Mouse (Mus musculus) heart, adult 2 months (tissue): ENCODE measurements around the gene Tent5c. TPM values are rescaled to one million over a fixed set of nuclear protein-coding genes. Genes with fewer than 3 reads are reported as not detected.

Experiments used
- DNase-seq, 2 experiments: peaks; one replicate each; pipeline ENCODE4 v3.0.0; 2021
- H3K27ac ChIP-seq: fragments of 200-600 bp; 2 replicates; pipeline ENCODE4 v1.8.1; 2022
- H3K27me3 ChIP-seq: fragments of 200-500 bp; 2 replicates; pipeline ENCODE4 v1.6.1; 2012; ENCODE audit warnings: mild to moderate bottlenecking, low read length, inconsistent platforms, mixed read lengths; ENCODE audit not compliant: control insufficient read depth, insufficient read depth
- H3K36me3 ChIP-seq: fragments of 200-500 bp; 2 replicates; pipeline ENCODE4 v1.6.1; 2012; ENCODE audit warnings: low read length, inconsistent platforms; ENCODE audit not compliant: control insufficient read depth, insufficient read depth
- H3K4me1 ChIP-seq: fragments of 200-500 bp; 2 replicates; pipeline ENCODE4 v1.6.1; 2011; ENCODE audit warnings: low read length; ENCODE audit not compliant: control insufficient read depth, insufficient read depth
- H3K4me3 ChIP-seq: fragments of 200-600 bp; 2 replicates; pipeline ENCODE4 v1.8.1; 2022
- H3K79me2 ChIP-seq: fragments of 200-500 bp; replicated peaks from 2 replicates; pipeline ENCODE4 v1.6.1; 2012; ENCODE audit warnings: mild to moderate bottlenecking, inconsistent platforms, low read length, moderate library complexity, mixed read lengths; ENCODE audit not compliant: control insufficient read depth, insufficient read depth
- H3K9ac ChIP-seq: fragments of 200-500 bp; 2 replicates; pipeline ENCODE4 v1.6.1; 2012; ENCODE audit warnings: low read depth, mild to moderate bottlenecking, control low read depth, inconsistent platforms, low read length, mixed read lengths
- CTCF ChIP-seq: fragments of 200-600 bp; IDR thresholded peaks from 2 replicates; pipeline ENCODE4 v1.8.1; 2022; ENCODE audit warnings: antibody characterized with exemption, mild to moderate bottlenecking, moderate library complexity
- EP300 ChIP-seq: fragments of 200-500 bp; IDR thresholded peaks from 2 replicates; pipeline ENCODE4 v1.6.1; 2011; ENCODE audit warnings: low read depth, low read length, control low read depth; ENCODE audit not compliant: insufficient read depth
- POLR2A ChIP-seq: fragments of 200-500 bp; IDR thresholded peaks from 2 replicates; pipeline ENCODE4 v1.6.1; 2011; ENCODE audit warnings: mild to moderate bottlenecking, low read depth, low read length, control low read depth; ENCODE audit not compliant: insufficient read depth
- WGBS: fragments of 180-500 bp; shearing (Covaris S2); methylation state at CpG from one replicate; pipeline ENCODE4 v1.1.7; 2018; 5-methylcytosine and 5-hydroxymethylcytosine counted together
- intact Hi-C: fragments of 180-260 bp; cut with DNase I; formaldehyde crosslinking; loops from one replicate; pipeline ENCODE4 v1.15.1; 2025
- polyA plus RNA-seq: library from polyadenylated mRNA; depleted of rRNA; stranded (reverse); fragments of >200 nt; gene quantifications from 2 replicates; pipeline ENCODE4 v1.2.3, GENCODE M21; 2012
- total RNA-seq, 2 experiments: library from RNA; stranded (reverse); gene quantifications; 2 replicates each; pipeline ENCODE4 v1.2.3; 2021

Gene Tent5c
- total and polyA plus RNA-seq, 3 experiments = 14.9 to 96.7 (median 20.8) TPM

DNA sequence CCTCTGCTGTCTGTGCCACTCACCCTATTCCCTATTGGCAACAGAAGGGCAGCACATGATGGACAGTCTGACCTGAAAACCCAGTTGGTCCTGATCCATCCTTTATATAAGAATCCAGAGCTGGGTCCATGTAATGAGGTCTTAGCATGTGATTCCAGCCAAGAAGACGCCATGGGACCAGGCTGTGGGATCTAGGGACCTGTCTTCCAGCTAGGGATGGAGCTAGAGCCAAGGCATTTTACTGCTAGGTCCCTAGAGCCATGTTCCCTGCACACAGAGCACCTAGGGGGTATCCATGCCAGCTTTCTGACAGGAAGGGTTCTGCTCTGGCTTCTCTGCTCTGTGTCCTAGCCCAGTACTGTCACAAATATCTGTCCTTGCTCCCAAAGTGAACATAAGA lies 58.4 kb downstream of the Tent5c start:
- 71% methylated on average over 1 of the region's 1 CpGs for WGBS
- Histone ChIP-seq H3K27ac (no peak overlapping the region), H3K36me3 (no peaks in the 10 kb centered on the region), H3K79me2 (no peaks in the 10 kb centered on the region), H3K4me3 (no peak overlapping the region), H3K4me1 (no peaks in the 10 kb centered on the region; the same call in 1 of the 2 replicates), H3K9ac (no peak overlapping the region), H3K27me3 (no peaks in the 10 kb centered on the region)
- intact Hi-C loops = no loop called here
- TF ChIP-seq POLR2A = no peak
- no peak for DNase-seq

GRCm38 (mm10) chr3:100430101-100430500 lies 59.0 kb downstream of the Tent5c start:
- no peak overlapping the region for H3K4me3 ChIP-seq
- H3K9ac ChIP-seq = no peak overlapping the region
- H3K79me2 ChIP-seq = no peaks in the 10 kb centered on the region
- intact Hi-C loops = no loop called here
- no peak for DNase-seq
- WGBS = 69% methylated on average over 5 of the region's 5 CpGs
- H3K27ac ChIP-seq = no peak overlapping the region
- no peaks in the 10 kb centered on the region; the same call in 1 of the 2 replicates for H3K4me1 ChIP-seq
- H3K27me3 ChIP-seq = no peaks in the 10 kb centered on the region
- no peaks in the 10 kb centered on the region for H3K36me3 ChIP-seq
- TF ChIP-seq POLR2A = no peak
- TF ChIP-seq CTCF = no peak

DNA sequence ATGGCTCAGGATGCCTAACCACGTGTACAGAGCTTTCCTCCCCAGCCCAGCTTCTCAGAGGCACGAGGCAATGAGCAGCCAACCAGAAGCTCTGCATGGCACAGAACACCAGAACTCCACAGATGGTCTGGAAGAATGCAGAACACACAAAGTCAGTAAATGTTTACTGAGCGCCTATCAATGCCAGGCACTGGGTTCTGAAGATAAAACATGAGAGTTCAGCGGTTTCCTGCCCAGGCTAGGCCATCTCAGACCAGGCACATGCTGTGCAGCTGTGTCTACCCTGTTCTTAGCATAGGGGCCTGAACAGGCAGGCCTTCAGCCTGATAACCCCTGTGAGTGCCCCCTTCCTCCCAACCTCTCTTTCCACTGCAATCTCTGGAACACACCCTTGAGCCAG lies 59.5 kb downstream of the Tent5c start:
- intact Hi-C loops = no loop called here
- TF ChIP-seq CTCF = no peak
- TF ChIP-seq EP300 = no peak
- no peak for TF ChIP-seq POLR2A
- DNase-seq = no peak
- Histone ChIP-seq H3K27ac (no peak overlapping the region), H3K4me3 (no peak overlapping the region), H3K79me2 (no peaks in the 10 kb centered on the region), H3K27me3 (no peaks in the 10 kb centered on the region), H3K9ac (no peak overlapping the region), H3K36me3 (no peaks in the 10 kb centered on the region), H3K4me1 (no peaks in the 10 kb centered on the region; the same call in 1 of the 2 replicates)
- 47% methylated on average over 4 of the region's 4 CpGs for WGBS

- Histone ChIP-seq H3K79me2 (no peaks in the 10 kb centered on the region), H3K9ac (no peak overlapping the region), H3K36me3 (no peaks in the 10 kb centered on the region), H3K4me1 (no peaks in the 10 kb centered on the region; the same call in 1 of the 2 replicates), H3K27ac (no peak overlapping the region), H3K4me3 (no peak overlapping the region), H3K27me3 (no peaks in the 10 kb centered on the region)
- intact Hi-C loops = no loop called here
- no peak for DNase-seq
- no peak for TF ChIP-seq EP300
- WGBS = 49% methylated on average over 6 of the region's 6 CpGs
These were observed 61.6 kb downstream of the Tent5c start for GRCm38 (mm10) chr3:100427548-100427947.

GRCm38 (mm10) chr3:100422392-100423167 lies 66.5 kb downstream of the Tent5c start:
- no peak overlapping the region for H3K4me3 ChIP-seq
- 77% methylated on average over 10 of the region's 10 CpGs for WGBS
- no peaks in the 10 kb centered on the region for H3K36me3 ChIP-seq
- intact Hi-C loops = loop anchor here (1.0 kb wide), 1 partner anchor 146 kb away; no protein-coding TSS in a partner anchor
- no peaks in the 10 kb centered on the region for H3K27me3 ChIP-seq
- H3K9ac ChIP-seq = no peak overlapping the region
- H3K79me2 ChIP-seq = no peaks in the 10 kb centered on the region
- H3K4me1 ChIP-seq = no peaks in the 10 kb centered on the region; the same call in 1 of the 2 replicates
- DNase-seq = no peak
- no peak overlapping the region for H3K27ac ChIP-seq
- peak; percentile 70 for TF ChIP-seq CTCF
- no peak for TF ChIP-seq EP300

DNA sequence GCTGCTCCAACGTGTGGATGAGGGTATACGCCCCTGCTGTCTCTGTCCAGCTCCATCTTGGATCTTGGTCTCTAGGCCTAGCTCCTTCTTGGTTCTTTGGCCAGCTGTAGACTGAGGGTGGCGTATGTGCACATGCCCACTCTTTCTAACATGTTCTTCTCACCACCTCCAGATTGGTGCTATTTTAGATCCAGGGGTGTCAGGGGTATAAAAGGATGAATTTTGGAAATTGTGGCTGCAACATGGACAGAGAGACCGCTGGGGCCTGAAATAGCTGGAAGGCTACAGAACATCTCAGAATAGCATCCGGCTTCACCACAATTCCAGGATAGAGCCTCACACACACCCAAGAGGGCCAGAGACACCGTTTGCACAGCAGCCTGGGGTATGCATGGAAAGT lies 67.8 kb downstream of the Tent5c start:
- no peaks in the 10 kb centered on the region for H3K36me3 ChIP-seq
- no peak for TF ChIP-seq CTCF
- no peak for TF ChIP-seq EP300
- no peak for TF ChIP-seq POLR2A
- DNase-seq = no peak
- no peak overlapping the region for H3K4me3 ChIP-seq
- H3K27ac ChIP-seq = no peak overlapping the region
- H3K79me2 ChIP-seq = no peaks in the 10 kb centered on the region
- intact Hi-C loops = no loop called here
- no peak overlapping the region for H3K9ac ChIP-seq
- no peaks in the 10 kb centered on the region; the same call in 1 of the 2 replicates for H3K4me1 ChIP-seq
- 73% methylated on average over 6 of the region's 6 CpGs for WGBS
- no peaks in the 10 kb centered on the region for H3K27me3 ChIP-seq
